Mouse (Mus musculus): ENCODE measurements around the gene Map4k4. TPM values are rescaled to one million over a fixed set of nuclear protein-coding genes. Genes with fewer than 3 reads are reported as not detected.
A peak's percentile ranks its signal among the peaks of the same experiment; 100 is the strongest.

The Map4k4 gene
- total RNA-seq, 2 experiments from 2014 or later, result 98.8 to 114 TPM

- intact Hi-C loops (cut with DNase I), result loop anchor here (5.0 kb wide), 1 partner anchor 356 kb away; no protein-coding TSS in a partner anchor
- no peak overlapping the region for H3K4me3 ChIP-seq
- DNase-seq (ENCODE audit: extremely low spot score in 1 of 2, low spot score in 2 of 2), result no peak
- no peak for TF ChIP-seq CTCF (IDR thresholded peaks at IDR 0.05)
- no peak overlapping the region for H3K27ac ChIP-seq
Measured at GRCm38 (mm10) chr1:40021617-40022016, 120.9 kb downstream of the Map4k4 start.

GRCm38 (mm10) chr1:40022472-40023135, 121.9 kb downstream of the Map4k4 start:
- no peak overlapping the region for H3K27ac ChIP-seq
- no peak overlapping the region for H3K4me3 ChIP-seq
- intact Hi-C loops (cut with DNase I), result loop anchor here (5.0 kb wide), 1 partner anchor 355 kb away; no protein-coding TSS in a partner anchor
- no peak for TF ChIP-seq CTCF (IDR thresholded peaks at IDR 0.05)
- no peak for DNase-seq (ENCODE audit: extremely low spot score in 1 of 2, low spot score in 2 of 2)

- Histone ChIP-seq H3K27ac (no peak overlapping the region), H3K4me3 (no peak overlapping the region)
- DNase-seq (ENCODE audit: extremely low spot score in 1 of 2, low spot score in 2 of 2), result no peak
- intact Hi-C loops (cut with DNase I), result loop anchor here (5.0 kb wide), 1 partner anchor 354 kb away; no protein-coding TSS in a partner anchor
- no peak for TF ChIP-seq CTCF (IDR thresholded peaks at IDR 0.05)
Measured at GRCm38 (mm10) chr1:40023206-40023605, 122.5 kb downstream of the Map4k4 start.

- TF ChIP-seq CTCF (IDR thresholded peaks at IDR 0.05), result no peak
- intact Hi-C loops (cut with DNase I), result loop anchor here (5.0 kb wide), 1 partner anchor 354 kb away; no protein-coding TSS in a partner anchor
- Histone ChIP-seq H3K4me3 (no peak overlapping the region), H3K27ac (no peak overlapping the region)
- no peak for DNase-seq (ENCODE audit: extremely low spot score in 1 of 2, low spot score in 2 of 2)
Measured at GRCm38 (mm10) chr1:40023748-40024147, 123.0 kb downstream of the Map4k4 start.

- intact Hi-C loops (cut with DNase I), result loop anchor here (5.0 kb wide), 1 partner anchor 353 kb away; no protein-coding TSS in a partner anchor
- DNase-seq (ENCODE audit: extremely low spot score in 1 of 2, low spot score in 2 of 2), result no peak
- no peak for TF ChIP-seq CTCF (IDR thresholded peaks at IDR 0.05)
- Histone ChIP-seq H3K27ac (peak overlapping the region; percentile 48; the same call in 1 of the 2 replicates), H3K4me3 (no peak overlapping the region)
Measured at GRCm38 (mm10) chr1:40024554-40025320, 124.0 kb downstream of the Map4k4 start.

GRCm38 (mm10) chr1:40025416-40025815, 124.7 kb downstream of the Map4k4 start:
- H3K4me3 ChIP-seq, result no peak overlapping the region
- no peak for TF ChIP-seq CTCF (IDR thresholded peaks at IDR 0.05)
- DNase-seq (ENCODE audit: extremely low spot score in 1 of 2, low spot score in 2 of 2), result no peak
- intact Hi-C loops (cut with DNase I), result no loop called here
- H3K27ac ChIP-seq, result 0 out of 2 replicates have a peak overlapping the region, but pooled peaks have one; percentile 28

GRCm38 (mm10) chr1:40027116-40027620, 126.5 kb downstream of the Map4k4 start:
- H3K4me3 ChIP-seq, result no peak overlapping the region
- DNase-seq (ENCODE audit: extremely low spot score in 1 of 2, low spot score in 2 of 2), result no peak
- TF ChIP-seq CTCF (IDR thresholded peaks at IDR 0.05), result no peak
- H3K27ac ChIP-seq, result no peak overlapping the region
- intact Hi-C loops (cut with DNase I), result no loop called here

- intact Hi-C loops (cut with DNase I), result no loop called here
- no peak for DNase-seq (ENCODE audit: extremely low spot score in 1 of 2, low spot score in 2 of 2)
- Histone ChIP-seq H3K4me3 (no peak overlapping the region), H3K27ac (no peak overlapping the region)
- TF ChIP-seq CTCF (IDR thresholded peaks at IDR 0.05), result no peak
Measured at GRCm38 (mm10) chr1:40028207-40028998, 127.7 kb downstream of the Map4k4 start.

- H3K27ac ChIP-seq, result no peak overlapping the region
- no peak for TF ChIP-seq CTCF (IDR thresholded peaks at IDR 0.05)
- no peak for DNase-seq (ENCODE audit: extremely low spot score in 1 of 2, low spot score in 2 of 2)
- intact Hi-C loops (cut with DNase I), result no loop called here
- H3K4me3 ChIP-seq, result no peak overlapping the region
Measured at GRCm38 (mm10) chr1:40029597-40029996, 128.9 kb downstream of the Map4k4 start.

- intact Hi-C loops (cut with DNase I), result no loop called here
- H3K27ac ChIP-seq, result no peak overlapping the region
- TF ChIP-seq CTCF (IDR thresholded peaks at IDR 0.05), result no peak
- no peak for DNase-seq (ENCODE audit: extremely low spot score in 1 of 2, low spot score in 2 of 2)
- no peak overlapping the region for H3K4me3 ChIP-seq
Measured at GRCm38 (mm10) chr1:40030287-40030975, 129.7 kb downstream of the Map4k4 start.

GRCm38 (mm10) chr1:40030976-40031356, 130.3 kb downstream of the Map4k4 start:
- intact Hi-C loops (cut with DNase I), result no loop called here
- TF ChIP-seq CTCF (IDR thresholded peaks at IDR 0.05), result no peak
- Histone ChIP-seq H3K4me3 (no peak overlapping the region), H3K27ac (no peak overlapping the region)
- DNase-seq (ENCODE audit: extremely low spot score in 1 of 2, low spot score in 2 of 2), result no peak
